Mouse (Mus musculus): Measurements from ENCODE around the gene Ndufb10. TPM values are rescaled to one million over a fixed set of nuclear protein-coding genes. Genes with fewer than 3 reads are reported as not detected.

Gene Ndufb10
- polyA plus RNA-seq (2015; fragmentation: Nextera tagmentation; extraction: Ambion mirVana): 217 and 229 TPM in 2 replicates

DNA sequence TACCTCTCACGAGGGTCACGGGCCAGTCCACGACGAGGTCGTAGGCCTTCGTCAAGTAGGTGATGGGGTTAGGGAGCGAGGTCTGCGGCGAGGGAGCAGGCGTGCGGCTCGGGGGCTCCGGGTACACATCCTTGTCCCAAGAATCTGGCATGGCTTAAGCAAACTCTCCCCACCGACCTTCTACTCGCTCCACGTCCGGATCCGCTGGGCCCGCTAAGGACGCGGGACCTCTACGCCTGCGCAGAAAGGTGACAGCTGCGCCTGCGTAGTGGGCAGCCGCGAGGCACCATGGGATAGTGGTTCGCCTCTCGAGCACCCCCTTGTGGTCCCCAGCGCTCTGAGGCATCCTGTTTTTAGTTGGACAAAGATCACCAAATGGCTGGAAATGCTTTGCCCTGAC lies at the start of gene Ndufb10:
TSS of gene Ndufb10 (minus strand) at position 295 of the 400 bp plus-strand sequence.
- peak within 1 kb of the TSS; percentile 89 for H3K4me2 ChIP-seq
- H3K27me3 ChIP-seq: no peaks in the 10 kb centered on the region
- H3K9ac ChIP-seq: peak within 1 kb of the TSS; percentile 97
- WGBS: under 1% methylated on average over 30 of the region's 30 CpGs
- no peaks in the 10 kb centered on the region for H3K9me3 ChIP-seq
- peak within 1 kb of the TSS; percentile 83 for H3K4me3 ChIP-seq
- H3K4me1 ChIP-seq: peaks cover 26% of the 10 kb centered on the region
- peak; percentile 75 for ATAC-seq (ENCODE audit: insufficient number of reproducible peaks, insufficient read depth, low FRiP score, low TSS enrichment, low read depth)
- peaks cover 16% of the 10 kb centered on the region for H3K36me3 ChIP-seq
- H3K27ac ChIP-seq: peak within 1 kb of the TSS; percentile 85

DNA sequence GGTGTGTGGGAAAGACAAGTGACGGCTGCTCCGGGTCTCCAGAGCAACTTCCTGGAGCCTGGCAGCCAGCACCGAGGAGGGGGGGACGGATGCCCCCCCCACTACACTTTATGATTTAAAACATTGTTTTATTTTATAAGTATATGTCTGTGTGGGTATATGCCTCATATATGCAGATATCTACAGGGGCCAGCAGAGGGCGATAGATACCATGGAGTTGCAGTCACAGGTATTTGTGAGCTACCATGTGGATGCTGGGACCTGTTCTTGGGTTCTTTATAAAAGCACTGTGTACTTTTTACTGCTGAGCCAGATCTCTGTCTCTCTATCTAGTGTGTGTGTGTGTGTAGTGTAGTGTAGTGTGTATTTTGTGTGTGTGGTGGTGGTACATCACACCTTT lies 49.0 kb upstream of the Ndufb10 start:
- no peak for ATAC-seq (ENCODE audit: insufficient number of reproducible peaks, insufficient read depth, low FRiP score, low TSS enrichment, low read depth)

DNA sequence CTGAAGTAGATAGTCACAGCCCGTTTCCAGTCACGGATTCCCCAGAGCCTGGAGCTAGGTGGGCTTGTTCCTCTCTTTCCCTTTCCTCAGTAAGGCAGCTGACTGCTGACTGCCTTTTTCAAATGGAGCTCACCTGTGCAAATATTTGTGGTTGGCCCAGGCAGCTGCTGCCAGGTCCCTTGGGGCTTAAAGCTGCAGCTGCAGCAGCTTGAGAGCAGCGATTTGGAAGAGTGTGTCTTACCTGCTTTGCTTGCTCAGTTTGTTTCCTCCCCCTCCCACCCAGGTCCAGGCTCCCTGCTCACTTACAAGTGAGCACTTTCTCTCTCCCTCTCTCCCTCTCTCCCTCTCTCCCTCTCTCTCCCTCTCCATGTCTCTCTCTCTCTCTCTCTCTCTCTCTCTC lies 44.9 kb upstream of the Ndufb10 start:
- H3K27me3 ChIP-seq: no peaks in the 10 kb centered on the region
- WGBS: 34% methylated on average over 3 of the region's 3 CpGs
- no peak overlapping the region for H3K4me2 ChIP-seq
- H3K36me3 ChIP-seq: no peaks in the 10 kb centered on the region
- ATAC-seq (ENCODE audit: insufficient number of reproducible peaks, insufficient read depth, low FRiP score, low TSS enrichment, low read depth): no peak
- peaks cover 47% of the 10 kb centered on the region for H3K4me1 ChIP-seq
- H3K4me3 ChIP-seq: no peak overlapping the region
- H3K27ac ChIP-seq: peak overlapping the region; percentile 39; the same call in 1 of the 2 replicates
- H3K9ac ChIP-seq: no peak overlapping the region
- H3K9me3 ChIP-seq: no peaks in the 10 kb centered on the region

More for the DNA sequence above, 49.0 kb upstream of the Ndufb10 start:
- H3K9ac ChIP-seq: no peak overlapping the region
- no peaks in the 10 kb centered on the region for H3K27me3 ChIP-seq
- H3K4me3 ChIP-seq: no peak overlapping the region
- WGBS: 90% methylated on average over 5 of the region's 5 CpGs
- H3K27ac ChIP-seq: no peak overlapping the region
- no peak overlapping the region for H3K4me2 ChIP-seq
- H3K4me1 ChIP-seq: peaks cover 14% of the 10 kb centered on the region
- H3K36me3 ChIP-seq: no peaks in the 10 kb centered on the region
- no peaks in the 10 kb centered on the region for H3K9me3 ChIP-seq

DNA sequence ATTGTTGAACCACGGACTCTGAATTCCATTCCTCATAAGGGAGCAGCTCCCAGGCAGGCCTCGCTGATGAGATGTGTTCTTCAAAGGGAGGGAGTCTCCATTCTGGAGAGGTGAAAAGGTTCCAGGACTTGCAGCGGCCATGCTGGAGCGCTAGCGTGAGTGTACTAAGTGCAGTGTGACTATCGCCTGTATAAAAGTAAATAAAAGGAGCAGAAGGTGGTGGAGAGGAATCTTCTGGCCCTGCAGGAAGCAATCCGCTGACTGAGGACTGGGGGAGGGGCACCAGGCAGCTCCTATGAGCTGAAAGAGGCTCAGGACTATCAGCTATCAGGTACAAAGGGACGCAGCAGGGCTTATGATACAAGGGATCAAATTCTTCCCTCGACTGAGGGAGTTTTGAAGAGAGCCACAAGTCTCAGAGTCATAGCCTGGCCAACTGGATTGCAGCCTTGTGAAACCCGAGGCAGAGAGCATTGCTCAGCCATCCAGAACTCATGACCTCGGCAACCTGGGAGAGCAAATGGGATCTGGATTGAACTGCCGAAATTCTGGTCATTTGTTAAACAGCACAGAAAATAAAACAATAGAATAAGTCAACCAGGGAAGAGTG lies 42.1 kb upstream of the Ndufb10 start:
- H3K27me3 ChIP-seq: no peaks in the 10 kb centered on the region
- ATAC-seq (ENCODE audit: insufficient number of reproducible peaks, insufficient read depth, low FRiP score, low TSS enrichment, low read depth): no peak
- H3K4me2 ChIP-seq: no peak overlapping the region
- peak overlapping the region; percentile 88; the same call in 1 of the 2 replicates for H3K27ac ChIP-seq
- H3K4me1 ChIP-seq: peaks cover 63% of the 10 kb centered on the region
- no peak overlapping the region for H3K9ac ChIP-seq
- H3K9me3 ChIP-seq: no peaks in the 10 kb centered on the region
- H3K36me3 ChIP-seq: no peaks in the 10 kb centered on the region
- no peak overlapping the region for H3K4me3 ChIP-seq
- 27% methylated on average over 12 of the region's 12 CpGs for WGBS

DNA sequence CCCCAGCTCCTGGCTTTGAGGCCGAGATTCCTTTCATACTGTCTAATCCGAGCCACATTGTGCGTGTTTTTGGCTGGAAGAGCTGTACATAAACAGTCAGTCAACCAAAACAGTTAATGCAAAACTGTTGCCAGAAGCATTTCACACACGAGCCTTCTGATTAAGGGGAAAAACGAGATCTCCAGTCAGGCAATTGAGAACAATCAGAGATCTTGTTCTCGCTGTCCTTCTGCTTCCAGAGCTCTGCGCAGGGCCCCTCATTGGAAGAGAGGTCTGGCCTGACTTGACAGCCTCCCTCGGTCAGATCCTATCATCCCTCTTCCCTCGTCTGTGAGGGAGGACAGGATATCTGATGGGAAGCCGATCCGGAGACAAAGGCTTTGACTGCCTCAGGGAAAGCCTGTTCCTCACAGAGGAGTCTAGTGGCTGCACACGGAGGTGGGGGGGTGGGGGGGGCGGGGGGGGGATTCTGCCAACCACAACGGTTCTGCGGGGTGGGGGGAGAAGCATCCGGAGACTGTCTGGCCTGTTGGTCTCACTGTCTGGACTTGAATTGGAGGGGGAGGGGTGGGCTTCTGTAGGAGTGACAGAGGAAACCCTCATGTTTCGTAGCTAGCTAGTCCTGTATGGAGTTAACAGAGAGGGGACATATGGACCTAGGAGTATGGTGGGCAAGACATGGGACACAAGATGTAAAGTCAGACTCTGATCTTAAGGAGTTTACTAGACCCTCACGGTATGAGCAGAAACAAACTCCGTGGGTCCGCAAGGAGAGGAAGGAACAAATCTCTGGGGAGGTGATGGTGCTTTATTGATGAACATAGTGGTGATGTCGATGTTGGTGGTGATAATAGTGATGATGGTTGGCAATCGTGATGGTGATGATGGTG lies 41.0 kb upstream of the Ndufb10 start:
- Histone ChIP-seq H3K4me3 (0 out of 2 replicates have a peak overlapping the region, but pooled peaks have one; percentile 9), H3K36me3 (no peaks in the 10 kb centered on the region), H3K4me2 (peak overlapping the region; percentile 39), H3K27ac (peak overlapping the region; percentile 88), H3K27me3 (no peaks in the 10 kb centered on the region), H3K4me1 (peaks cover 71% of the 10 kb centered on the region), H3K9me3 (no peaks in the 10 kb centered on the region), H3K9ac (peak overlapping the region; percentile 51; the same call in 1 of the 2 replicates)
- 23% methylated on average over 21 of the region's 22 CpGs for WGBS
- peak; percentile 61; the same call in 1 of the 2 replicates for ATAC-seq (ENCODE audit: insufficient number of reproducible peaks, insufficient read depth, low FRiP score, low TSS enrichment, low read depth)

DNA sequence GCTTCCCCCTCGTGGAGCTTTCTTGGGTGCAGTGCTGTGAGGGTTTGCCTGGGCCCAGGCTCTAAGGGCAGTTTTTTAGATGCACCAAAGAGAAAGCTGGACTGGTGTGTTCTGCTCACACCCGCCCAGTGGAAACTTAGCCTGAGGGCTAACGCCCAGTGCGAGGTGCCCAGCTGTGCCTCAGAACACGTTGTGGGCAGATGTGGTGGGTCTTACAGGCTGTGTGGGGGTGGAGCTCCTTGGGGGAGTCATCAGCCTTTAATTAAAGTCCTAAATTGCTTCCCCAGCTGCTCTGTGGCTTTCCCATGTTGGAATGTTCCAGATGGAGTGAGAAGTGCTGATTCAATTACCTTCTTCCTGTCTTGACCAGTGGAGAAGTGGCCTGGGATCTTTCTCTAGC lies 36.8 kb upstream of the Ndufb10 start:
- WGBS: 31% methylated on average over 5 of the region's 5 CpGs
- no peak for ATAC-seq (ENCODE audit: insufficient number of reproducible peaks, insufficient read depth, low FRiP score, low TSS enrichment, low read depth)
- H3K27ac ChIP-seq: peak overlapping the region; percentile 44

DNA sequence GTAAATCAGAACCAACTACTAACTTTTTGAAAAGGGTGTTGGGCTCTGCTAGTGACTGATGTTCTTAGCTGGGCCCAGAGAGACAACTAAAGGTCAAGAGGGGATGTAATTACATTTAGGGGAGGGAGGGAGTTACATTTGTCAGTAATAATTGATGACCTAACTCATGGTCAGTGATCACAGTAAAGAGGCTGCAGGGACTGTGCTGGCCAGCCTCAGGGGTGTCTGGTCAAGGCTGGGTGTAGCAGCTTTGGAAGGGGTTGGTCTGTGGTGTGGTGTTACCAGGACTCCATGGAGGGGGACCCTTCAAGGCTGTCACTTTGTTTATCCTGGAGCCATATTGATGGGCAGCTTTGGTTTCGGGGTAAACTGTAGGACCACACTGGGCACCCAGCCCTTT lies 33.1 kb upstream of the Ndufb10 start:
- H3K4me2 ChIP-seq: no peak overlapping the region
- no peaks in the 10 kb centered on the region for H3K36me3 ChIP-seq
- WGBS: 91% methylated on average over 1 of the region's 1 CpGs
- peaks cover 57% of the 10 kb centered on the region for H3K4me1 ChIP-seq
- H3K9me3 ChIP-seq: no peaks in the 10 kb centered on the region
- no peak for ATAC-seq (ENCODE audit: insufficient number of reproducible peaks, insufficient read depth, low FRiP score, low TSS enrichment, low read depth)
- H3K27me3 ChIP-seq: peaks cover 34% of the 10 kb centered on the region
- no peak overlapping the region for H3K4me3 ChIP-seq
- H3K27ac ChIP-seq: no peak overlapping the region
- no peak overlapping the region for H3K9ac ChIP-seq

More for the DNA sequence above, 36.8 kb upstream of the Ndufb10 start:
- Histone ChIP-seq H3K4me1 (peaks cover 51% of the 10 kb centered on the region), H3K4me3 (no peak overlapping the region), H3K9ac (no peak overlapping the region), H3K27me3 (no peaks in the 10 kb centered on the region), H3K36me3 (no peaks in the 10 kb centered on the region), H3K4me2 (no peak overlapping the region), H3K9me3 (no peaks in the 10 kb centered on the region)

DNA sequence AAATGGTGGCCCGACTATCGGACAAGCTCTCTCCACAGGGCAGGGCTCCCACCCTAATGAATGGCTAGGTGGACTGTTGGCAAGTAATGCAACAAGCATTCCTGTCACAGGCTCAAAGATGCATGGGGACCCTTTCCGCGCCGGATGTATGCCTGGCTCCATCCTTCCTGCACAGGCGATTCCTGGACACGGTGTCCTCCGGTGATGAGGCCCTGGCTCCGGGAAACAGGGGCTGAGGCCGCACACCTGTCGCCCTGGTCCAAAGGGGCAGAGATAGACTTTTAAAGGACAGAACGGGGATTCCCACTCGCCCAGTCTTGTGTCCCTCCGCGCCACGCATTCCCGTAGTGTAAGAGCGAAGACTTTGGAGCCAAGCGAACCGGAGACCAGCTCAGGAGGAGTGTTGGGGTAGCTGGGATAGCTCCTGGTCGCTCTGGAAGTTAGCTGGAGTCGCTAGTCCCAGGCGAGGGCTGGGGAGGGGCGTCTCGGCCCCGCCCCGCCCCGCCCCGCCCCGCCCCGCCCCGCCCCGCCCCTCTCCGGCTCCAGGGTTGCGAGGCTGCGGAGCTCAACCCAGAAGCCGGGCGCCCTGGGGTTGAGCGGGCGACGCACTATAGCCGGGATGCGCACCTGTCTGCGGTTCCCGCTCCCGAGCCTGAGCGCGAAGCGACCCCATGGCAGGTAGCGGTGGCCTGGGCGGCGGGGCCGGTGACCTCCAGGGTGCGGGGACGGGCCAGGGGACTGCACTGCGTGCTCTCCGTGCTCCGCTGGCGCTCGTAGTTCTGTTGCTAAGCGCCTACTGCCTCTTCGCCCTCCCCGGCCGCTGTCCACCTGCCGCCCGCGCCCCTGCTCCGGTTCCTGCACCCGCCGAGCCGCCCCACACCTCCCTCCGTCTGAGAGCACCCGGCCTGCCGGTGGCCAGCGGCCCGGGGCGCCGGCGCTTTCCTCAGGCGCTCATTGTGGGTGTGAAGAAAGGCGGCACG lies 28.4 kb upstream of the Ndufb10 start, which contains the start of gene Hs3st6:
TSS of gene Hs3st6 (plus strand) at position 574 of the 980 bp plus-strand sequence.
- H3K9me3 ChIP-seq: no peaks in the 10 kb centered on the region
- peaks cover 59% of the 10 kb centered on the region for H3K27me3 ChIP-seq
- H3K9ac ChIP-seq: peak within 1 kb of the TSS; percentile 69
- H3K27ac ChIP-seq: no peak within 1 kb of the TSS; the same call in 1 of the 2 replicates
- ATAC-seq (ENCODE audit: insufficient number of reproducible peaks, insufficient read depth, low FRiP score, low TSS enrichment, low read depth): peak; percentile 70
- WGBS: 1% methylated on average over 70 of the region's 82 CpGs
- peaks cover 53% of the 10 kb centered on the region for H3K4me1 ChIP-seq
- H3K4me2 ChIP-seq: peak within 1 kb of the TSS; percentile 85
- H3K36me3 ChIP-seq: no peaks in the 10 kb centered on the region
- peak within 1 kb of the TSS; percentile 56 for H3K4me3 ChIP-seq

DNA sequence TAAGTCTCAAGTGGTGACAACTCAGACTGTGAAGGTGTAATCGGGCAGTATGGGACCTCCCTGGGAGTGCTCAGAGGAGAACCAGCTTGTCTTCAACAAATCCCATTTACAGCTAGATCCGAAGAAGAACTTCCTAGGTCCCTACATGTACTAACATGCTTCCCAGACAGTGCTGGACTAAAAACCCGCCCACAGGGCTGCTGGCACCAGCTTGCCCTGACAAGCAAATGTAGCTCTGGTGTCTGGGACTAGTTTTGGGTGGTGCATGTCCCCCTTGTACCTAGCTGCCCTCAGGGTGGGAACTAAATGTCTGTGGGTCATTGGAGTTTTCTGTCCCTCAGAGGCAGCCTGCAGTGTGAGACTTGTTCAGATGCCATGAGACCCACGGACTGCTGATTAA lies 27.2 kb upstream of the Ndufb10 start:
- Histone ChIP-seq H3K9ac (no peak overlapping the region), H3K4me3 (peak overlapping the region; percentile 10; the same call in 1 of the 2 replicates), H3K4me2 (peak overlapping the region; percentile 45), H3K27me3 (peaks cover 59% of the 10 kb centered on the region), H3K9me3 (no peaks in the 10 kb centered on the region), H3K4me1 (peaks cover 61% of the 10 kb centered on the region), H3K27ac (0 out of 2 replicates have a peak overlapping the region, but pooled peaks have one; percentile 5), H3K36me3 (no peaks in the 10 kb centered on the region)
- WGBS: 22% methylated on average over 4 of the region's 4 CpGs
- ATAC-seq (ENCODE audit: insufficient number of reproducible peaks, insufficient read depth, low FRiP score, low TSS enrichment, low read depth): no peak

DNA sequence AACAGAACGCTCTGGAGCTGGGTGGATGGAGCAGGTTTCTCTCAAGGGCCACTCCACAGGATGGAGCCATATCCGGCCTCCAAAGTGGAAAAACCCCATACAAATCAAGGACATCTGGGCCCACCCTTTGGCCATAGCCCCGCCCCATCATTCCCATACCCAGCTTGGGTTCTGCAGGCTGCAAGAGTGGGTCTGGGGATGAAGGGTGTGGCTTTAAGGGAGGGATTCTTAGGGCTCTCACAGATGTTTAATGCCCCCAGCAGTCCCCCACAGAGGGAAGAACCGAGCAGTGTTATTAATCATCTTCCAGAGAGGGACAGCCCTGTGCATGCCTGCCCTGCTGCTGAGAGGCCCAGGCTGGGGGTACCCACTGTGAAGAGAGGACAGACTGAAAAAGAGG lies 22.7 kb upstream of the Ndufb10 start:
- no peaks in the 10 kb centered on the region for H3K9me3 ChIP-seq
- H3K27me3 ChIP-seq: peaks cover 22% of the 10 kb centered on the region
- peak overlapping the region; percentile 77 for H3K27ac ChIP-seq
- peaks cover 8% of the 10 kb centered on the region for H3K36me3 ChIP-seq
- H3K4me3 ChIP-seq: no peak overlapping the region
- H3K9ac ChIP-seq: 0 out of 2 replicates have a peak overlapping the region, but pooled peaks have one; percentile 23
- H3K4me2 ChIP-seq: no peak overlapping the region; the same call in 1 of the 2 replicates
- WGBS: 30% methylated on average over 4 of the region's 4 CpGs
- peak; percentile 41; the same call in 1 of the 2 replicates for ATAC-seq (ENCODE audit: insufficient number of reproducible peaks, insufficient read depth, low FRiP score, low TSS enrichment, low read depth)
- peaks cover 33% of the 10 kb centered on the region for H3K4me1 ChIP-seq
